Comparison of ENCODE assay signal across 10 mouse cellular contexts in the genomic region with DNA sequence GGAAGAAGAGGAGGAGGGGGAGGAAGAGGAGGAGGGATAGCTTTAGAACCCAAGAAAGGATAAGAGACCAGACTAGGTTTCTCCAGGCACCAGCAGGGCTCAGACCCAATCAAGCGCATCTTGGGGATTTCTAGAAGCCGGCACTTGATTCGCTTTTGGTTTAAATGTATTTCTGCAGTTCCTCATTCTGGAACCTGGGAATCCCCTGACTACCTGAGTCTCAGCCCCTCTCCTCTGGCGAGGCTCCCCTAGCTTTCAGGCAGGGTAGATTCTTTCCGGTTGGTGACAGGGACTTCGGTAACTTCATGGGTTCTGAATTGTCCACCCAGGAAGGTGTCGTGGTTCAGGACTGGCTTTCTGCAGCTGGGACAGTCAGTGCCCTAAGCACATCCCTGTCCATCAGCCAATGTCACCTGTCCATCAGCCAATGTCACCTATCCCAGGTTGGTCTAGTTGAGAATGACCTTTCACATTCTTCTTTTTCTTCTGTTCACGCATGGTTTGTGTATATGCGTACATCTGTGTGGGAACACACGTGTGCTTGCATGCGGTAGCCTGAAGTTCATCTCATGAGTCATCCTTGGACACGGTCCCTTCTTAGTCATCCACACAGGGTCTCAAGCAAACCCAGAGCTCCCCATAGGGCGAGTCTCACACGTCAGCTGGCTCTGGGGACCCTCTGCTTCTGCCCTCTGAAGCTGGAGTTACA. TPM values are rescaled to one million over a fixed set of nuclear protein-coding genes. Genes with fewer than 3 reads are reported as not detected.
A peak's percentile ranks its signal among the peaks of the same experiment; 100 is the strongest.
DNase-seq lines count a peak whose midpoint lies in the region; ATAC-seq and TF ChIP-seq lines count a peak whose summit lies in the region.
"Had no signal": no experiment of that assay in that cellular context is flagged by ENCODE, and none has a peak within 500 bp of the region (broad histone marks: within the 10 kb centered on the region; RNA-seq: fewer than 3 reads in every experiment).

No protein-coding gene starts in this region.

- H3K4me2 ChIP-seq in embryonic facial prominence, embryonic 14.5 days (ENCODE audit: low read depth, low read length) = peak overlapping the region; percentile 44; the same call in 1 of the 2 replicates

- TF ChIP-seq POLR2A in lung, adult 2 months (IDR thresholded peaks at IDR 0.05; ENCODE audit: borderline replicate concordance, extremely low read depth, low read depth, low read length) = no peak
- no peak for TF ChIP-seq POLR2A in small intestine, adult 2 months (IDR thresholded peaks at IDR 0.05; ENCODE audit: low read depth, low read length)

- H3K9ac ChIP-seq in embryonic facial prominence, embryonic 14.5 days (ENCODE audit: low read depth, low read length) = no peak overlapping the region

- ATAC-seq in embryonic facial prominence, embryonic 14.5 days (ENCODE audit: low read depth) = no peak

- no peaks in the 10 kb centered on the region for H3K36me3 ChIP-seq in embryonic facial prominence, embryonic 14.5 days (ENCODE audit: control insufficient read depth, insufficient read depth, low read length)
- H3K36me3 ChIP-seq in limb, embryonic 10.5 days = no peaks in the 10 kb centered on the region
- H3K36me3 ChIP-seq in small intestine, adult 2 months (ENCODE audit: control insufficient read depth, insufficient read depth, low read length) = no peaks in the 10 kb centered on the region

- no peak overlapping the region for H3K27ac ChIP-seq in embryonic facial prominence, embryonic 14.5 days (replicated peaks; ENCODE audit: low read depth, low read length)
- H3K27ac ChIP-seq in limb, embryonic 10.5 days = peak overlapping the region; percentile 76
- no peak overlapping the region for H3K27ac ChIP-seq in small intestine, adult 2 months (ENCODE audit: insufficient read depth, low read depth, low read length)

- no peaks in the 10 kb centered on the region for H3K9me3 ChIP-seq in embryonic facial prominence, embryonic 14.5 days (ENCODE audit: control insufficient read depth, low read length)
- H3K9me3 ChIP-seq in limb, embryonic 10.5 days (replicated peaks) = 0 out of 2 replicates have a peak, but pooled peaks cover 2% of the 10 kb centered on the region

- H3K27me3 ChIP-seq in embryonic facial prominence, embryonic 14.5 days (replicated peaks; ENCODE audit: control insufficient read depth, insufficient read depth, low read length) = peaks cover 6% of the 10 kb centered on the region; the same call in 1 of the 2 replicates
- peaks cover 11% of the 10 kb centered on the region for H3K27me3 ChIP-seq in limb, embryonic 10.5 days (ENCODE audit: low read depth, poor library complexity, severe bottlenecking)
- no peaks in the 10 kb centered on the region; the same call in 1 of the 2 replicates for H3K27me3 ChIP-seq in small intestine, adult 2 months (ENCODE audit: control insufficient read depth, insufficient read depth, low read length)

- H3K4me1 ChIP-seq in lung, adult 2 months (ENCODE audit: control insufficient read depth, insufficient read depth, low read length) = peaks cover 4% of the 10 kb centered on the region
- peaks cover 5% of the 10 kb centered on the region; the same call in 1 of the 2 replicates for H3K4me1 ChIP-seq in embryonic facial prominence, embryonic 14.5 days (ENCODE audit: control insufficient read depth, insufficient read depth, low read length)
- H3K4me1 ChIP-seq in limb, embryonic 10.5 days = peaks cover 30% of the 10 kb centered on the region
- peaks cover 3% of the 10 kb centered on the region; the same call in 1 of the 2 replicates for H3K4me1 ChIP-seq in small intestine, adult 2 months (ENCODE audit: control insufficient read depth, insufficient read depth, insufficient read length, low read length)

- DNase-seq in lung, adult 2 months = no peak
- DNase-seq in lung, postnatal 14 days = no peak
- DNase-seq in embryonic facial prominence, embryonic 14.5 days (ENCODE audit: low spot score) = no peak
- no peak for DNase-seq in limb, embryonic 10.5 days (ENCODE audit: low spot score)
- no peak for DNase-seq in frontal cortex, postnatal 36 days (ENCODE audit: low spot score in 2 of 2)
- no peak for DNase-seq in left cerebral cortex, adult 9 months (ENCODE audit: low spot score in 2 of 2)
- no peak for DNase-seq in right cerebral cortex, postnatal 25 days
- DNase-seq: cerebellum, adult 11 months; gastrocnemius, postnatal 14 days had no signal

- H3K4me3 ChIP-seq in lung, adult 2 months (replicated peaks; ENCODE audit: extremely low read depth, low read depth, low read length) = peak overlapping the region; percentile 72
- H3K4me3 ChIP-seq in embryonic facial prominence, embryonic 14.5 days (ENCODE audit: low read depth, low read length) = no peak overlapping the region
- H3K4me3 ChIP-seq in limb, embryonic 10.5 days = peak overlapping the region; percentile 53
- peak overlapping the region; percentile 59; the same call in 1 of the 2 replicates for H3K4me3 ChIP-seq in small intestine, adult 2 months (ENCODE audit: low read depth, low read length)

- 62% methylated on average over 14 of the region's 14 CpGs for WGBS in lung, adult 2 months
- WGBS in embryonic facial prominence, embryonic 14.5 days = 75% methylated on average over 14 of the region's 14 CpGs
- 79% methylated on average over 14 of the region's 14 CpGs for WGBS in limb, embryonic 10.5 days
- WGBS in small intestine, adult 2 months = 61% methylated on average over 14 of the region's 14 CpGs

- no peak for TF ChIP-seq CTCF in lung, adult 2 months (IDR thresholded peaks at IDR 0.05; ENCODE audit: insufficient read depth, low read length)
- no peak for TF ChIP-seq CTCF in small intestine, adult 2 months (IDR thresholded peaks at IDR 0.05; ENCODE audit: extremely low read depth, insufficient read length, insufficient replicate concordance, low read depth, low read length)

RNA-seq across cellular contexts. Expression of gene Cd40, which starts 1.1 kb away (rescaled TPM):
- polyA plus RNA-seq in lung, adult 2 months (2012; rRNA removed) = 36.2 and 51.7 TPM in 2 replicates
- polyA plus RNA-seq in embryonic facial prominence, embryonic 14.5 days (2014; fragmentation: Nextera tagmentation; extraction: Ambion mirVana) = 4.2 and 6.4 TPM in 2 replicates
- polyA plus RNA-seq in limb, embryonic 10.5 days (2016; fragmentation: Nextera tagmentation; extraction: Ambion mirVana) = 10.5 and 11.5 TPM in 2 replicates
- 4.7 and 6.4 TPM in 2 replicates for polyA plus RNA-seq in small intestine, adult 2 months (2012; rRNA removed)

RNA-seq across cellular contexts. Expression of gene Ncoa5, which starts 21.9 kb away (rescaled TPM):
- polyA plus RNA-seq in lung, adult 2 months (2012; rRNA removed) = 27.7 and 29.1 TPM in 2 replicates
- polyA plus RNA-seq in embryonic facial prominence, embryonic 14.5 days (2014; fragmentation: Nextera tagmentation; extraction: Ambion mirVana) = 48.7 and 53.2 TPM in 2 replicates
- 92.9 and 105 TPM in 2 replicates for polyA plus RNA-seq in limb, embryonic 10.5 days (2016; fragmentation: Nextera tagmentation; extraction: Ambion mirVana)
- polyA plus RNA-seq in small intestine, adult 2 months (2012; rRNA removed) = 8.6 and 16.5 TPM in 2 replicates

RNA-seq across cellular contexts. Expression of gene 1700025C18Rik, which starts 34.0 kb away (rescaled TPM):
- polyA plus RNA-seq in lung, adult 2 months (2012; rRNA removed) = not detected in 2 replicates
- not detected in 2 replicates for polyA plus RNA-seq in embryonic facial prominence, embryonic 14.5 days (2014; fragmentation: Nextera tagmentation; extraction: Ambion mirVana)
- not detected in 2 replicates for polyA plus RNA-seq in limb, embryonic 10.5 days (2016; fragmentation: Nextera tagmentation; extraction: Ambion mirVana)
- polyA plus RNA-seq in small intestine, adult 2 months (2012; rRNA removed) = not detected in 2 replicates
